Mouse (Mus musculus) hindbrain, postnatal 0 days (tissue): ENCODE measurements around the gene Heg1. TPM values are rescaled to one million over a fixed set of nuclear protein-coding genes. Genes with fewer than 3 reads are reported as not detected.
A peak's percentile ranks its signal among the peaks of the same experiment; 100 is the strongest.

ENCODE experiments used
- ATAC-seq: fragments of 200-750 bp; cut with Nextera tagmentation; 2 replicates; pipeline ENCODE4 v1.8.0; 2017; ENCODE audit warnings: mild to moderate bottlenecking, moderate TSS enrichment, moderate library complexity
- DNase-seq: peaks from one replicate; pipeline ENCODE4 v3.0.0-alpha.2; 2015; ENCODE audit warnings: low spot score
- H3K27ac ChIP-seq: fragments of 300-500 bp; sonication (generic); 2 replicates; pipeline ENCODE4 v1.5.1; 2014; ENCODE audit warnings: mild to moderate bottlenecking
- H3K27me3 ChIP-seq: fragments of 300-500 bp; sonication (generic); 2 replicates; pipeline ENCODE4 v1.6.1; 2014; ENCODE audit warnings: low read length, mixed read lengths; ENCODE audit not compliant: insufficient read depth
- H3K36me3 ChIP-seq: fragments of 300-500 bp; sonication (generic); 2 replicates; pipeline ENCODE4 v1.6.1; 2014; ENCODE audit warnings: low read length, mixed read lengths; ENCODE audit not compliant: insufficient read depth
- H3K4me1 ChIP-seq: fragments of 300-500 bp; sonication (generic); 2 replicates; pipeline ENCODE4 v1.6.1; 2014; ENCODE audit warnings: antibody characterized with exemption, low read length, mixed read lengths; ENCODE audit not compliant: insufficient read depth
- H3K4me2 ChIP-seq: fragments of 300-500 bp; sonication (generic); 2 replicates; pipeline ENCODE4 v1.6.1; 2014; ENCODE audit warnings: low read depth, mild to moderate bottlenecking, low read length, moderate library complexity, mixed read lengths
- H3K4me3 ChIP-seq: fragments of 300-500 bp; sonication (generic); 2 replicates; pipeline ENCODE4 v1.5.1; 2014; ENCODE audit warnings: low read length
- H3K9ac ChIP-seq: fragments of 300-500 bp; sonication (generic); replicated peaks from 2 replicates; pipeline ENCODE4 v1.6.1; 2014; ENCODE audit warnings: mild to moderate bottlenecking, low read length, moderate library complexity, mixed read lengths
- H3K9me3 ChIP-seq: fragments of 300-500 bp; sonication (generic); 2 replicates; pipeline ENCODE4 v1.6.1; 2016; ENCODE audit warnings: low read length, mixed read lengths
- CTCF ChIP-seq: IDR thresholded peaks from 2 replicates; pipeline ENCODE4 v1.5.1; 2016; ENCODE audit warnings: antibody characterized with exemption, control low read depth, low read depth
- WGBS: fragments of 180-500 bp; shearing (Covaris S2); extraction: QIAGEN DNeasy Blood & Tissue Kit; methylation state at CpG from one replicate; pipeline ENCODE4 v1.1.7; 2014; 5-methylcytosine and 5-hydroxymethylcytosine counted together
- polyA plus RNA-seq: library from polyadenylated mRNA; unstranded; fragments of >200 nt; fragmentation: Nextera tagmentation; extraction: Ambion mirVana; gene quantifications from 2 replicates; pipeline ENCODE4 v1.2.1, GENCODE M21; 2015
- total RNA-seq: library from RNA; depleted of rRNA; stranded (reverse); fragments of >200 nt; gene quantifications from 2 replicates; pipeline ENCODE4 v1.2.3, GENCODE M21; 2014

Gene Heg1
- total and polyA plus RNA-seq, 2 experiments from 2014 or later: 8.1 to 30.4 TPM

GRCm38 (mm10) chr16:33696811-33697575 lies 12.8 kb downstream of the Heg1 start:
- no peak for TF ChIP-seq CTCF
- Histone ChIP-seq H3K27ac (peak overlapping the region; percentile 17), H3K27me3 (no peaks in the 10 kb centered on the region), H3K4me3 (no peak overlapping the region), H3K4me2 (no peak overlapping the region), H3K36me3 (no peaks in the 10 kb centered on the region), H3K4me1 (peaks cover 10% of the 10 kb centered on the region), H3K9ac (no peak overlapping the region), H3K9me3 (no peaks in the 10 kb centered on the region)
- peak; percentile 66; the same call in 1 of the 2 replicates for ATAC-seq
- WGBS: 59% methylated on average over 13 of the region's 13 CpGs
- DNase-seq: peak; percentile 73

DNA sequence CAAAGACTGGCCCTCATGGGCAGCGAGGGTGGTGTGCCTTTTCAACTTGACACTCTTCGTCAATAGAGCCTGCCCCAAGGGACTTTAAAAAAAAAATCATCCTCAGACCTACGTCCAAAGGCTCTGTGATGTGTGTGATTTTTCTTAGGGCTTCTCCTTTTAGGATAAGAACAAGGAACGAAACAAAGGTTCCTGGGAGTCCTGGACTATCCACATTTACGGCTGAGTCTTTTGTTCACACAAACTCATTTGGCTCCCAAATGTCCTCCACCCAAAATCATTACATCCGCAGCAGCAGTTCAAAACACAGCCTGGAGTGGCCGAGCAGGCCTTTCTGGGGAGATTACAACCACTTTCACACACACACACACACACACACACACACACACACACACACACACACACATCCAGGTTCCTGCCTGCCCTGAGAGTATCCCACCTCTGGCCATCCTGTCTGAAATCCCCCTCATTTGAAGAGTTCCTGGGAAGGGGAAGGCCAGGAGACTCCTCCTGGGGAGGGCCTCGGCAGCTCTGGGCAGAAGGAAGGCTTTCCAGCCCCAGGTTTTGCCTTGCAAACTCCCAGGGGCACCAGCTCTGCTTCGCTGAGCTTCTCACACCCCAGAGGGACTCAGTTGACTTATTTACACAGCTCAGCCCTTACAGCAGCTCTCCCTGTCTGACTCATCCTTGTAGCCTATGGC lies 13.6 kb downstream of the Heg1 start:
- 36% methylated on average over 9 of the region's 9 CpGs for WGBS
- H3K27me3 ChIP-seq: no peaks in the 10 kb centered on the region
- DNase-seq (no peak), ATAC-seq (no peak)
- peak overlapping the region; percentile 37; the same call in 1 of the 2 replicates for H3K27ac ChIP-seq
- H3K36me3 ChIP-seq: no peaks in the 10 kb centered on the region
- H3K4me2 ChIP-seq: no peak overlapping the region
- H3K9me3 ChIP-seq: no peaks in the 10 kb centered on the region
- no peak for TF ChIP-seq CTCF
- H3K4me1 ChIP-seq: peaks cover 10% of the 10 kb centered on the region
- H3K9ac ChIP-seq: no peak overlapping the region
- no peak overlapping the region for H3K4me3 ChIP-seq

- 67% methylated on average over 12 of the region's 12 CpGs for WGBS
- DNase-seq (no peak), ATAC-seq (no peak)
- H3K27ac ChIP-seq: 0 out of 2 replicates have a peak overlapping the region, but pooled peaks have one; percentile 37
- no peak overlapping the region for H3K9ac ChIP-seq
- H3K9me3 ChIP-seq: no peaks in the 10 kb centered on the region
- peaks cover 10% of the 10 kb centered on the region for H3K4me1 ChIP-seq
- H3K27me3 ChIP-seq: no peaks in the 10 kb centered on the region
- no peak overlapping the region for H3K4me2 ChIP-seq
- no peaks in the 10 kb centered on the region for H3K36me3 ChIP-seq
- H3K4me3 ChIP-seq: no peak overlapping the region
- no peak for TF ChIP-seq CTCF
Observed at GRCm38 (mm10) chr16:33698277-33698790, 14.2 kb downstream of the Heg1 start.

DNA sequence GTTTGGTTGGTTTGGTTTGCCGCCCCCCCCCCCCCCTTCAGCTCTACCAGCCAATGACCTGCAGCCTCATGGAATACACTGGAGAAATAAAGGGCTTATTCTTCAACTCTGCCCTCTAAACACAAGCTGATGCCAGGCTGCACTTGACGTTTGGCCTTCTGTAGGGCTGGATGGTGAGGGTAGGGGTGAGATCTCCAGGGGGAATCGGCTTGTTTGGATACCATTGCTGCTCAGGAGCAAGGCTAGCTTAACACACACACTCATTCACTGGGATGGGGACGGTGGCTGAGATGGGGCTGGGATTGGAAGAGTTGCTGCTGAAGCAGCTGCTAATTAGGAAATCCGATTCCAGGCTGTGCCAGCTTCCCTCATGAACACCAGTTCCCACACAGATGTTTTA lies 16.4 kb downstream of the Heg1 start:
- Histone ChIP-seq H3K27me3 (no peaks in the 10 kb centered on the region), H3K27ac (no peak overlapping the region), H3K9me3 (no peaks in the 10 kb centered on the region), H3K4me1 (peaks cover 10% of the 10 kb centered on the region), H3K4me2 (no peak overlapping the region), H3K36me3 (no peaks in the 10 kb centered on the region), H3K9ac (no peak overlapping the region; the same call in 1 of the 2 replicates), H3K4me3 (no peak overlapping the region)
- ATAC-seq (peak; percentile 48; the same call in 1 of the 2 replicates), DNase-seq (no peak)
- no peak for TF ChIP-seq CTCF
- 42% methylated on average over 5 of the region's 5 CpGs for whole genome bisulfite sequencing

GRCm38 (mm10) chr16:33701872-33702271 lies 17.7 kb downstream of the Heg1 start:
- Histone ChIP-seq H3K4me3 (no peak overlapping the region), H3K36me3 (no peaks in the 10 kb centered on the region), H3K9me3 (no peaks in the 10 kb centered on the region), H3K27ac (no peak overlapping the region), H3K9ac (no peak overlapping the region), H3K4me2 (no peak overlapping the region), H3K27me3 (no peaks in the 10 kb centered on the region), H3K4me1 (peaks cover 7% of the 10 kb centered on the region)
- 87% methylated on average over 4 of the region's 4 CpGs for WGBS
- DNase-seq (no peak), ATAC-seq (no peak)
- TF ChIP-seq CTCF: no peak

GRCm38 (mm10) chr16:33704289-33704688 lies 20.1 kb downstream of the Heg1 start:
- Histone ChIP-seq H3K27ac (0 out of 2 replicates have a peak overlapping the region, but pooled peaks have one; percentile 6), H3K27me3 (no peaks in the 10 kb centered on the region), H3K4me1 (no peaks in the 10 kb centered on the region), H3K36me3 (no peaks in the 10 kb centered on the region), H3K9me3 (no peaks in the 10 kb centered on the region), H3K9ac (no peak overlapping the region), H3K4me2 (no peak overlapping the region), H3K4me3 (no peak overlapping the region)
- ATAC-seq: no peak
- no peak for DNase-seq
- WGBS: 73% methylated on average over 9 of the region's 9 CpGs
- no peak for TF ChIP-seq CTCF

DNA sequence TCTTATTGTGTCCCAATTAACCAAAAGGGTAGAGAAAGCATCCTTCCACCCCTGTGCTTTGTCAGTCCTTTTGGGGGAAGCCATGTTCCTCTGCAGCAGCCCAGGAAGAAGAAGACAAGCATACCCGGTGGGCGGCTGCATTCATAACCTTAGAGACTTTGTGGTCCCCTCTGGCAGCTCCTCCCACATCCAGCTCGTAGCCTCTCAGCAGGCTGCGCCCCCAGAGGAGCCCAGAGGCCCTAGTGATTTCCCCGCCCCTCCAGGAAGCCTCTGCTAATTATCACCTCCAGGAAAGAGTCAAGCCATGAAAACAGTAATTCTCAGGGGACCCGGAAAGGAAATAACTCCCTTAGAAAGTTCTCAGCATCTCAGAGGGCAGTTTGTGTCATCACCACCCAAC lies 21.1 kb downstream of the Heg1 start:
- H3K4me2 ChIP-seq: no peak overlapping the region
- TF ChIP-seq CTCF: no peak
- no peaks in the 10 kb centered on the region for H3K36me3 ChIP-seq
- no peak overlapping the region for H3K9ac ChIP-seq
- H3K4me1 ChIP-seq: no peaks in the 10 kb centered on the region
- no peaks in the 10 kb centered on the region for H3K9me3 ChIP-seq
- no peak overlapping the region for H3K4me3 ChIP-seq
- ATAC-seq (no peak), DNase-seq (no peak)
- WGBS: 38% methylated on average over 6 of the region's 6 CpGs
- H3K27me3 ChIP-seq: no peaks in the 10 kb centered on the region
- H3K27ac ChIP-seq: no peak overlapping the region
